Mouse (Mus musculus) layer of hippocampus, adult 9-11 months (tissue): ENCODE measurements around the gene Bri3.
"Not testable (repeated sequence)": the region's sequence is repeated elsewhere in the genome, so short reads cannot be mapped to it uniquely, and the experiment has no call there.

ENCODE experiments used
- DNase-seq: peaks from one replicate; pipeline ENCODE4 v3.0.0; 2022

The Bri3 gene

GRCm38 (mm10) chr5:144360346-144360745, 116.1 kb downstream of the Bri3 start:
- no peak for DNase-seq

- DNase-seq: no peak
These were observed 120.6 kb downstream of the Bri3 start for GRCm38 (mm10) chr5:144364680-144365357.

GRCm38 (mm10) chr5:144366551-144366950, 122.3 kb downstream of the Bri3 start:
- not testable (repeated sequence) for DNase-seq

- DNase-seq: no peak
These were observed 124.5 kb downstream of the Bri3 start for GRCm38 (mm10) chr5:144368661-144369205.

- no peak for DNase-seq
These were observed 126.7 kb downstream of the Bri3 start for GRCm38 (mm10) chr5:144370986-144371385.

GRCm38 (mm10) chr5:144372177-144372576, 127.9 kb downstream of the Bri3 start:
- no peak for DNase-seq

- no peak for DNase-seq
These were observed 128.6 kb downstream of the Bri3 start for GRCm38 (mm10) chr5:144372885-144373284.

GRCm38 (mm10) chr5:144379431-144379830, 135.2 kb downstream of the Bri3 start:
- no peak for DNase-seq

GRCm38 (mm10) chr5:144380689-144381088, 136.5 kb downstream of the Bri3 start:
- no peak for DNase-seq

GRCm38 (mm10) chr5:144381782-144382181, 137.5 kb downstream of the Bri3 start:
- DNase-seq: no peak

- DNase-seq: no peak
These were observed 139.7 kb downstream of the Bri3 start for GRCm38 (mm10) chr5:144383936-144384335.

GRCm38 (mm10) chr5:144387851-144388250, 143.6 kb downstream of the Bri3 start:
- no peak for DNase-seq

GRCm38 (mm10) chr5:144394142-144394541, 149.9 kb downstream of the Bri3 start:
- no peak for DNase-seq

GRCm38 (mm10) chr5:144397566-144397965, 153.3 kb downstream of the Bri3 start:
- DNase-seq: no peak

GRCm38 (mm10) chr5:144400821-144401220, 156.6 kb downstream of the Bri3 start:
- DNase-seq: no peak

- DNase-seq: no peak
These were observed 162.0 kb downstream of the Bri3 start for GRCm38 (mm10) chr5:144406256-144406655.

- peak; percentile 52 for DNase-seq
These were observed 166.4 kb downstream of the Bri3 start for GRCm38 (mm10) chr5:144410666-144411065.

GRCm38 (mm10) chr5:144411702-144412101, 167.5 kb downstream of the Bri3 start:
- DNase-seq: no peak

GRCm38 (mm10) chr5:144412781-144413180, 168.5 kb downstream of the Bri3 start:
- no peak for DNase-seq

GRCm38 (mm10) chr5:144418456-144418855, 174.2 kb downstream of the Bri3 start:
- DNase-seq: no peak

- no peak for DNase-seq
These were observed 175.8 kb downstream of the Bri3 start for GRCm38 (mm10) chr5:144420001-144420400.

GRCm38 (mm10) chr5:144426697-144427096, 182.5 kb downstream of the Bri3 start:
- no peak for DNase-seq

GRCm38 (mm10) chr5:144427861-144428260, 183.6 kb downstream of the Bri3 start:
- no peak for DNase-seq

- no peak for DNase-seq
These were observed 187.2 kb downstream of the Bri3 start for GRCm38 (mm10) chr5:144431481-144431880.
